8 mouse cellular contexts compared by ENCODE assay signal in genomic region chr5:115799016-115799894, GRCm38 (mm10). TPM values are rescaled to one million over a fixed set of nuclear protein-coding genes. Genes with fewer than 3 reads are reported as not detected.
A peak's percentile ranks its signal among the peaks of the same experiment; 100 is the strongest.
DNase-seq lines count a peak whose midpoint lies in the region; ATAC-seq and TF ChIP-seq lines count a peak whose summit lies in the region.

No protein-coding gene starts in this region.

- TF ChIP-seq CTCF in intestine, postnatal 0 days (IDR thresholded peaks at IDR 0.05; ENCODE audit: low read depth): no peak

- no peak for ATAC-seq in intestine, postnatal 0 days
- no peak for ATAC-seq in intestine, embryonic 16.5 days
- ATAC-seq in granulocyte monocyte progenitor cell, adult 5-6 weeks (replicated peaks; ENCODE audit: poor library complexity, severe bottlenecking): peak; percentile 86
- no peak for ATAC-seq in liver, embryonic 15.5 days (ENCODE audit: insufficient read depth)

- H3K4me2 ChIP-seq in intestine, postnatal 0 days (replicated peaks; ENCODE audit: low read depth): peak overlapping the region; percentile 43
- no peak overlapping the region for H3K4me2 ChIP-seq in intestine, embryonic 16.5 days (ENCODE audit: low read depth, low read length)
- H3K4me2 ChIP-seq in liver, embryonic 15.5 days: peak overlapping the region; percentile 29

- no peaks in the 10 kb centered on the region for H3K27me3 ChIP-seq in intestine, postnatal 0 days (replicated peaks; ENCODE audit: control insufficient read depth, insufficient read depth, low read length)
- H3K27me3 ChIP-seq in intestine, embryonic 16.5 days (replicated peaks; ENCODE audit: control insufficient read depth, insufficient read depth, low read length): no peaks in the 10 kb centered on the region
- no peaks in the 10 kb centered on the region for H3K27me3 ChIP-seq in liver, embryonic 15.5 days

- H3K4me3 ChIP-seq in intestine, postnatal 0 days (ENCODE audit: low read depth, low read length): no peak overlapping the region
- no peak overlapping the region for H3K4me3 ChIP-seq in intestine, embryonic 16.5 days (ENCODE audit: low read length)
- peak overlapping the region; percentile 28 for H3K4me3 ChIP-seq in liver, embryonic 15.5 days (replicated peaks)

- 61% methylated on average over 15 of the region's 15 CpGs for WGBS in intestine, postnatal 0 days
- 66% methylated on average over 15 of the region's 15 CpGs for WGBS in intestine, embryonic 16.5 days
- WGBS in liver, embryonic 15.5 days (ENCODE audit: insufficient replicate concordance): 38% methylated on average over 15 of the region's 15 CpGs

- no peaks in the 10 kb centered on the region for H3K4me1 ChIP-seq in intestine, postnatal 0 days (replicated peaks; ENCODE audit: control insufficient read depth, insufficient read depth, low read length)
- no peaks in the 10 kb centered on the region for H3K4me1 ChIP-seq in intestine, embryonic 16.5 days (ENCODE audit: control insufficient read depth, insufficient read depth, low read length)
- no peaks in the 10 kb centered on the region; the same call in 1 of the 2 replicates for H3K4me1 ChIP-seq in liver, embryonic 15.5 days (replicated peaks)

- no peaks in the 10 kb centered on the region for H3K9me3 ChIP-seq in intestine, postnatal 0 days (ENCODE audit: control insufficient read depth)
- no peaks in the 10 kb centered on the region for H3K9me3 ChIP-seq in intestine, embryonic 16.5 days (ENCODE audit: control insufficient read depth, low read length)
- H3K9me3 ChIP-seq in liver, embryonic 15.5 days (replicated peaks): no peaks in the 10 kb centered on the region

- intact Hi-C loops in gastrocnemius, postnatal 14 days (cut with DNase I; ENCODE audit: low total_unique reads): no loop called here

- peak; percentile 12 for DNase-seq in T-cell, adult 2 months (ENCODE audit: low spot score)
- no peak for DNase-seq in retina, embryonic 14.5 days (ENCODE audit: low spot score)
- no peak for DNase-seq in gastrocnemius, postnatal 14 days
- DNase-seq in right cerebral cortex, postnatal 4 days: no peak

- no peak overlapping the region for H3K27ac ChIP-seq in intestine, postnatal 0 days (ENCODE audit: low read depth, low read length)
- H3K27ac ChIP-seq in intestine, embryonic 16.5 days (ENCODE audit: low read length): no peak overlapping the region
- H3K27ac ChIP-seq in liver, embryonic 15.5 days (replicated peaks): no peak overlapping the region

- no peaks in the 10 kb centered on the region for H3K36me3 ChIP-seq in intestine, postnatal 0 days (ENCODE audit: control insufficient read depth, insufficient read depth)
- H3K36me3 ChIP-seq in intestine, embryonic 16.5 days (ENCODE audit: control insufficient read depth, insufficient read depth, low read length): no peaks in the 10 kb centered on the region
- no peaks in the 10 kb centered on the region for H3K36me3 ChIP-seq in liver, embryonic 15.5 days (replicated peaks)

- H3K9ac ChIP-seq in intestine, postnatal 0 days (ENCODE audit: low read depth, low read length): no peak overlapping the region
- H3K9ac ChIP-seq in intestine, embryonic 16.5 days (ENCODE audit: low read depth, low read length): no peak overlapping the region
- H3K9ac ChIP-seq in liver, embryonic 15.5 days: no peak overlapping the region

RNA-seq across cellular contexts. Expression of gene Cit, which starts 45.8 kb away (rescaled TPM):
- polyA plus RNA-seq in intestine, postnatal 0 days (2015; fragmentation: Nextera tagmentation; extraction: Ambion mirVana): 3.7 and 3.8 TPM in 2 replicates
- polyA plus RNA-seq in intestine, embryonic 16.5 days (2015; fragmentation: Nextera tagmentation; extraction: Ambion mirVana): 20.0 and 21.5 TPM in 2 replicates
- total RNA-seq in granulocyte monocyte progenitor cell, adult 5-6 weeks (2014; fragmentation: Nextera tagmentation): 31.8 and 36.3 TPM in 2 replicates
- 26.5 and 32.9 TPM in 2 replicates for total RNA-seq in granulocyte monocyte progenitor cell, adult 5-6 weeks (2017)
- polyA plus RNA-seq in liver, embryonic 15.5 days (2015; fragmentation: Nextera tagmentation; extraction: Ambion mirVana): 36.3 and 36.4 TPM in 2 replicates
- 1 to 10 TPM; 2.9 to 4.6 TPM for total RNA-seq in gastrocnemius, postnatal 14 days (2021)
